Mouse (Mus musculus) adrenal gland, postnatal 14 days (tissue): ENCODE data around the gene Hist1h3i. TPM values are rescaled to one million over a fixed set of nuclear protein-coding genes. Genes with fewer than 3 reads are reported as not detected.
"Not testable (repeated sequence)": the region's sequence is repeated elsewhere in the genome, so short reads cannot be mapped to it uniquely, and the experiment has no call there.

Experiments
- DNase-seq: peaks from one replicate; pipeline ENCODE4 v3.0.0; 2021; ENCODE audit warnings: mixed read lengths
- total RNA-seq: library from RNA; stranded (reverse); gene quantifications from 2 replicates; pipeline ENCODE4 v1.2.3, GENCODE M21; 2021

Gene Hist1h3i
- total RNA-seq, 1 experiment from 2014 or later: 253 TPM

DNA sequence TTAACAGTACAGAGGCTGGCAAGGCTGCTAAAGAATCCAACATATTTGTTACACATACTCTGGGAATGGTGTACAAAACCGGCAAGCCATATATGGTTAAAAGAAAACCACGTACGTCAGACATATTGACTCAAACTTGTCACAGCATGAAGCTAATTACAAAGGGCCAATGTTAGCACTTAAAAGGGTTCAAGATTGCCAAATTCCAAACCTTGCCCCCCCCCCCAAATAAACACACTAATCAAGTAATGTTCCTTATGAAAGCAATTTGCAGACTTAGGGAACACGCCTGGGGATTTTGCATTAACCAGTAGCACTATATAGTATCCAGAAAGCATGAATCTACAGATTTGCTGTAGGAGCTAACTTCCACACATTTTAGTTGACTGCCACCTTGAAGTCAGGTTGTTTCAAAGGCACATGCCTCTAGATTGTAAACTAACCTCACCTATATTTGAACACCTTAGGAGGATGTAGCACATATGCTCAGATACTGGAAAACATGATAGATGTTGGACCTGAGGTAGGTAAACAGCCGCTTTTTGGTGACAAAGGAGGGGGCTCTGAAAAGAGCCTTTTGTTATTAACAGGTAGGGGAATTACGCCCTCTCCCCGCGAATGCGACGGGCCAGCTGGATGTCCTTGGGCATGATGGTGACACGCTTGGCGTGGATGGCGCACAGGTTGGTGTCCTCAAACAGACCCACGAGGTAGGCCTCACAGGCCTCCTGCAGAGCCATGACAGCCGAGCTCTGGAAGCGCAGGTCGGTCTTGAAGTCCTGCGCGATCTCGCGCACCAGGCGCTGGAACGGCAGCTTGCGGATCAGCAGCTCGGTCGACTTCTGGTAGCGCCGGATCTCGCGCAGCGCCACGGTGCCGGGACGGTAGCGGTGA is 562 bp downstream of the Hist1h3i start:
- DNase-seq: not testable (repeated sequence)

DNA sequence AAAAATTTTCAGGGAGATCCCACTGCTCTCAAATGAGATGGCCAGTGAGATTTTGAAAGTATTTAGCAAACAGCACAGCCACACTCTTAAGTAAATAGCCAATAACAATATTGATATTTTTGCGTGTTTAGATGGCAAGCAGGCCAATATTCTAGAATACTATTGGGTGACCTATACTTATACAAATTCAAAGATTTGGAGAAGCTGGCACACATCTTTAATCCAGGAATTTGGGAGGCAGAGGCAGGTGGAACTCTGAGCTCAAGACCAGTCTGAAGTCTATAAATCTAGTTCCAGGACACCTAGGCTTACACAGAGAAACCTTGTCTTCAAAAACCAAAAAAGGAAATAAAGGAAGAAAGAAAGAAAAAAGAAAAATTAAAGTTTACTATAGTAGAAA is 1.5 kb downstream of the Hist1h3i start:
- DNase-seq: no peak

DNA sequence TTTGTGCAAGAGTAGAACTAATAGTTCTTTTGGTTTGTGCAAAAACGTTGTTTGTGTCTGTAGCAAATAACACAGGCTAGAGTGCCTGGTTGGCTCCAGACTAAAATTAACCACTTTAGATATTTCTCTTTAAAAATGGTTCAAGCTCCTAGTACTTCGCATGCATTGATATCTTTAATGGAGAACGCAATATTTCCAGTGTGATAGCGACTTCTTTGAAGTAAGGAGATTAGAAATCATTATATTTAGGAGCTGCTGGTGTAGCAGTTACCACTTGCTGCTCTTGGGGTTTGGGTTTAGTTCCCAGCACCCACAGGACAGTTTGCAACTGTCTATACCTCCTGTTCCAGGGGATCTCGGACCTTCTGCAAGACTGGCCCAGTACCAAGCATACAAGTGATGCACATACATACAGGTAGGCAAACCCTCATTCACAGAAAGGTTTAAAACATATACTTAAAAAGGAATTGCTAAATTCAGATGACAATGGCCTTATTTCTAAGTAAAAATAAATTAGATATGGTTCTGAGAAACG is 2.1 kb downstream of the Hist1h3i start:
- no peak for DNase-seq

DNA sequence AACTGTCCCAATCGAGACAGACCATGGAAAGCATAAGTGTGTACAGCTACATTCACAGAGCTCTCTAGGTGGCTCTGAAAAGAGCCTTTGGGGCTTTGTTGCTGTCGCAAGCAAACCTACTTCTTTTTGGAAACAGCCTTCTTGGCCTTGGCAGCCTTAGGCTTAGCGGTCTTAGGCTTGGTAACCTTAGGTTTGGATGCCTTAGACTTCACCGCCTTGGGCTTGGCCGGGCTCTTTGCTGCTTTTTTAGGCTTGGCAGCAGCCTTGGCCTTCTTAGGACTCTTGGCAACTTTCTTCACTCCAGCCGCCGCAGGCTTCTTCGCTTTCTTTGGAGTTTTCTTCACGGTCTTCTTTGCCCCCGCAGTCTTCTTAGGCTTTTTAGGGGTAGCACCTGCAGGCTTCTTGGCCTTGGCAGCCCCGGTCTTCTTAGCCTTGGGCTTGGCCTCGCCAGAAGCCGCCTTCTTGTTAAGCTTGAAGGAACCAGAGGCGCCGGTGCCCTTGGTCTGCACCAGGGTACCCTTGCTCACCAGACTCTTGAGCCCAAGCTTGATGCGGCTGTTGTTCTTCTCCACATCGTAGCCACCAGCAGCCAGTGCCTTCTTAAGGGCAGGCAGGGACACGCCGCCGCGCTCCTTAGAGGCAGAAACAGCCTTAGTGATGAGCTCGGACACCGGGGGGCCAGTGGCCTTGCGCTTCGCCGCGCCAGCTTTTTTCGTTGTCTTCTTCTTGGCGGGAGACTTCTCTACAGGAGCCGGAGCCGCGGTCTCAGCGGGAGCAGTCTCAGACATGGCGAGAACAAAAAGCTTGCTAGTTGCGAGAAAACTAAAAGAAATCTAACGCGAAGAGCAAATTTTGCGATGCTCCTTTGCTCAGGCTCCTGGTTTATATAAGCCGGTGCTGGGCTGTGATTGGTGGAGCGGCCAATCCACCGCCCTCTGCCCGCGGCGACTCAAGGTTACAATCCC is 3.1 kb downstream of the Hist1h3i start, which contains the start of gene Hist1h1b:
Gene Hist1h1b (minus strand): TSS at position 859 of the 965 bp plus-strand sequence.
- DNase-seq: peak; percentile 84

DNA sequence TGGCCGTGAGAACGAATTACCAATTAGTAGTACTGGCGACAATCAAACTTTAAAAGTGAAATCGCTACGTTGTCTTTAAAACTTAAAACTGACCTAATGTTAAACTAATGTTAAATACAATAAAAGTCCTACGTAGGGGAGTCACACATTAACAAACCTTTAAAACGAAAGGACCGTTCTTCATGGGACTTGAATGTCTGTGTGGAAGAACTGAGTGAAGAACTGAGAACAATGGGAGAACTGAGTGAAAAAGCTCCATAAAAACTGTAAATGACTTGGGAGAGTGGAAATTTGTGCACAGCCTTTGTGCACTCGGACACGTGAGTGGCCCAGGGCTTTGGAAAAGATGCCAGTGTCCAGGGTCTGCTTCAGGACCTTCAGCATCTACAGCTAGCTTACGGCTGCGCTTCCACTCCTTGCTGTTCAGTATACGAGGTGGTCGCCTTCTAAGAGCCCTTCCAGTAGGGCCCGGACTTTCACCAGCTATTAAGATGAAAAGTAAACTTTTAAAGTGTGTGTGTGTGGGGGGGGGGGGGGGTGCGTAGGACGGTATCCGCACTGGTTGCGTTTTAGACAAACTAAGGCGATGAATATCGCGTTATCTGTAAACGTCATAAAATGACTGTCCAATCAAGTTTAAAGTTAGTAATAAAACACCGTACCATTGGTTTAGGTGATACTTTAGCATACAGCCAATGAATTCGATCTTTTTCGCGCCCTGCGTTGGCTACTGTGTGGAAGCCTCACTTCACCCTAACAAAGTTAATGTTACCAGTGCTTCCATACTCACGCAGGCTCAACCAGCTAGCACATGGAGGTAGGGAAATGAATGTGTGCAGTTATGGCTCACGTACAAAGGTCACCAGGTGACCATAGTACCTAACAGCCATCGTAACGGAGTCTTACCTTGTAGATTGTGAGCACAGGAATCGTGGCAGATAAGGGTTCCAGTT is 4.1 kb downstream of the Hist1h3i start:
- peak; percentile 80 for DNase-seq

DNA sequence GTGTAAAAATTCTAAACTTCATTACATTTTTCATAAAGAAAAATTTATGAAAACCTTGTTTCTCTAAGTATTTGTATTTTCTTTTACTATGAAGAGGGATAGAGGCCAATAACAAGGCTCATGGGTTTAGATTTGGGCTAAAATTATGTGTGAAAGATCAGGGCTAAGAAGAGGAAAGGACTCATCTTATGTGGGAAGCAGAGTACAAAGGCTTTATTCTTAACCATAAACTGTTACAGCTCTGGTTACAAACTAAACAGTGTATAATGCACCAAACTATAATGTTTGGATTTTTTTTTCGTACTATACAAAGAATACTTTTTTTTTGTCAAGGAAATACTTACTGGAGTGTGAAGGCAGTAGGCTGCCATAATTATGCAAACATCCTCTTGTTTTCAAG is 27.5 kb downstream of the Hist1h3i start:
- DNase-seq: no peak

DNA sequence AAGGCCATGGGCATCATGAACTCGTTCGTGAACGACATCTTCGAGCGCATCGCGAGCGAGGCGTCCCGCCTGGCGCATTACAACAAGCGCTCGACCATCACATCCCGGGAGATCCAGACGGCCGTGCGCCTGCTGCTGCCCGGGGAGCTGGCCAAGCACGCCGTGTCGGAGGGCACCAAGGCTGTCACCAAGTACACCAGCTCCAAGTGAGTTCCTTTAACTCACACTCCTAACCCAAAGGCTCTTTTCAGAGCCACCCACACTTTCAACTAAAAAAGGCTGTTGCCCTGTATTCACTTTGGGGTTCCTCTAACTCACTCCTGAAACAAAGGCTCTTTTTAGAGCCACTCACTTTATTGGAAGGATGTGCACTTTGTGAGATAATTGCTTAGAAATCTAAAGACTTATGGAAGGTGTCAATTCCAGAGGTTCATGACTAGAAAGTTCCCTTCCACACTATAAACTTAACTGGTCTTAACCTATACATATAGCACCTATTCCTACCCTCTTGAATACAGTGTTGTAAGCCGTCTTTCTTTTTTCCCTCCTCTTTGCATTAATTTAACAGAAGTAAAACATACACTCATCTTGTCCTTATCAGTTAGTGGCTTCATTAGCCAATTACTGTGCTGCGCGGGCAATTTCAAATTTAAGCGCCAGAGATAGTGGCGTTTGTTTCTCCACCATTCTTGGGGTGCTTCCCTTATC is 28.7 kb downstream of the Hist1h3i start:
- peak; percentile 59 for DNase-seq

DNA sequence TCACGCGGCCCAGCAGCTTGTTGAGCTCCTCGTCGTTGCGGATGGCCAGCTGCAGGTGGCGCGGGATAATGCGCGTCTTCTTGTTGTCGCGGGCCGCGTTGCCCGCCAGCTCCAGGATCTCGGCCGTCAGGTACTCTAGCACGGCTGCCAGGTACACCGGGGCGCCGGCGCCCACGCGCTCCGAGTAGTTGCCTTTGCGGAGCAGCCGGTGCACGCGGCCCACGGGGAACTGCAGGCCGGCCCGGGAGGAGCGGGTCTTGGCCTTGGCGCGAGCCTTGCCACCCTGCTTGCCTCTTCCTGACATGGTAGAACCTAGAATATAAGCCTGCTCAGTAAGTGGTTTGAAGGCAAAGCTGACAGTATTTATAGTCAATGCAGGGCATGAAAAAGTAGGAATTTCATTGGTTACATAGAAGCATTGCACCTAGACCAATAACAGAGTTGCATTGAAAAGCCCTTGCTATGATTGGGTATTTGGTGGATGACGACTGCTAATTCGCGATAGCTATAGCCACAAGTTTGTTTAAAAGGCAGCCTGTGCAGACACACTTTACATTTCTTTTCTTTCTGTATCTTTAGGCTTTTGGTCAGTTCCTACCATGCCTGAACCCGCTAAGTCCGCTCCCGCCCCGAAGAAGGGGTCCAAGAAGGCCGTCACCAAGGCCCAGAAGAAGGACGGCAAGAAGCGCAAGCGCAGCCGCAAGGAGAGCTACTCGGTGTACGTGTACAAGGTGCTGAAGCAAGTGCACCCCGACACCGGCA is 29.5 kb downstream of the Hist1h3i start, which contains the start of the genes Hist1h2ak and Hist1h2bn:
Gene Hist1h2ak (minus strand): TSS at position 304 of the 762 bp plus-strand sequence.
Gene Hist1h2bn (plus strand): TSS at position 600 of the 762 bp plus-strand sequence.
- peak; percentile 68 for DNase-seq

DNA sequence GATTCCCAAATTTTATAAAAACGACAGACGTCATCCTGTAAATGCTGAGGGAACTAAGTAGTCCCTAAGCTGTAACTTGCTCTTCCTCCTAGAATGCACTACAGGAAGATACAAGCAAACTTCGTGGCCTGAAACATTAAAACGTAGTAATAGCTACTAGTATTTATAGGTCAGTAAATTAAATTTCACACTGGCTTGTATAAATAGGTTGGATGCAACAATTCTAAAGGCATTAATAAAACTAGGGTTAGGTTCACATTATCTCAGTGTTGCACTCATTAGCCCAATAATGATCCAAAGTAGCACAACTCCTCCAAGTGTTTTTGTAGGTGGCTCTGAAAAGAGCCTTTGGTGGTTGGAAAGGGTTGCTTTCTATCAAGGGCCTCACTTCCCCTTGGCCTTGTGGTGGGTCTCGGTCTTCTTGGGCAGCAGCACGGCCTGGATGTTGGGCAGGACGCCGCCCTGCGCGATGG is 30.1 kb downstream of the Hist1h3i start:
- DNase-seq: no peak

DNA sequence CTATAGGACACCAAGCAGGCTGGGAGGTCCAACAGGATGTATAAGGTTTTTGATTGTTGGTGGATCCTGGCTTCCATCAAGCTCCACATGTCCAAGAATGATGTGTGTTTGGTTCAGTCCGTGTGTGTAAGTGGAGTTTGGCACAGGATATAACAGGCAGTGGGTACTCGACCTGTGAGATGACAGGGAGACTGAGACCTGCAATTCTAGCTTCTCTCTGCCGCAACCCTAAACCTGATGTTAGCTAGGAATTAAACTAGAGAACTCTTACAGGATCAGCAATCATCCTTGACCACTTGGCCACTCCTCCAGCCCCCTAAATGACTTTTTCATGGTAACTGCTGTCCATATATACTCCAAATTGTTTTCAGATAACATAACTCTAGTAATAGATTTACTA is 30.8 kb downstream of the Hist1h3i start:
- DNase-seq: no peak

DNA sequence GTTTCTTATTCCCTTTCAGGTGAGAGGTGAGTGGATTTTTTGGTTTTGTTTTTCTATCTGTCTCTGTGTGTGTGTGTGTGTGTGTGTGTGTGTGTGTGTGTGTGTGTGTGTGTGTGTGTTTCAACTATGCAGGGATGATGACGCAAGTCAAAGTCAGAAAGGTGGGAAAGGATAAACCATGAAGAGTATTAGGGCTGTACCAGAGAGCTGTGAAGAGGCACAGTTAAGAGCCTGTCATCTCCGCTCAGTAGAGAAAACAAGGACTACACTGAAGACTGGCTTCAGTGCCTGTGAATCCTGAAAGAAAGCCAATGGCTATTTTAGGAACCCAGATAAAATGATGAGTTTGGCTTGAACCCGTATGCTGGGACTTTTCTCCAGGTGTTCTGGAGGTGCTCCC is 31.3 kb downstream of the Hist1h3i start:
- no peak for DNase-seq

DNA sequence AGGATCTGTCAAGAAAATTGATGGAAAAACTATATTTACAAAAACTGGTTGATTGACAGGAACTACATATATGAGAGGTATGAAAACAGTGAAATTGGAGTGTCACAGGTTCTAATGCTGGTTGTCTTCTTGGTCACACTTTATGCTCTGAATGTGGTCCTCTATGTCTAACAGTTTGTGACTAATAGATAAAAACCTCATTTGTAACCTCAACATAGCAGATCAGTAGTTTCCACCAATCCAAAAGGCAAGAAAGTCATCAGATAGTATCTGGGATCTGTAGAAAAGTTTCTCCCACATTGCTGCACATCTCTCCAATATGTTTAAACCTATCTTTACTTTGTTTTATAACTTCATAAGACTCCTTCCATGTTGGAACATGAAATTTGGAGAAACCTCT is 31.8 kb downstream of the Hist1h3i start:
- no peak for DNase-seq

DNA sequence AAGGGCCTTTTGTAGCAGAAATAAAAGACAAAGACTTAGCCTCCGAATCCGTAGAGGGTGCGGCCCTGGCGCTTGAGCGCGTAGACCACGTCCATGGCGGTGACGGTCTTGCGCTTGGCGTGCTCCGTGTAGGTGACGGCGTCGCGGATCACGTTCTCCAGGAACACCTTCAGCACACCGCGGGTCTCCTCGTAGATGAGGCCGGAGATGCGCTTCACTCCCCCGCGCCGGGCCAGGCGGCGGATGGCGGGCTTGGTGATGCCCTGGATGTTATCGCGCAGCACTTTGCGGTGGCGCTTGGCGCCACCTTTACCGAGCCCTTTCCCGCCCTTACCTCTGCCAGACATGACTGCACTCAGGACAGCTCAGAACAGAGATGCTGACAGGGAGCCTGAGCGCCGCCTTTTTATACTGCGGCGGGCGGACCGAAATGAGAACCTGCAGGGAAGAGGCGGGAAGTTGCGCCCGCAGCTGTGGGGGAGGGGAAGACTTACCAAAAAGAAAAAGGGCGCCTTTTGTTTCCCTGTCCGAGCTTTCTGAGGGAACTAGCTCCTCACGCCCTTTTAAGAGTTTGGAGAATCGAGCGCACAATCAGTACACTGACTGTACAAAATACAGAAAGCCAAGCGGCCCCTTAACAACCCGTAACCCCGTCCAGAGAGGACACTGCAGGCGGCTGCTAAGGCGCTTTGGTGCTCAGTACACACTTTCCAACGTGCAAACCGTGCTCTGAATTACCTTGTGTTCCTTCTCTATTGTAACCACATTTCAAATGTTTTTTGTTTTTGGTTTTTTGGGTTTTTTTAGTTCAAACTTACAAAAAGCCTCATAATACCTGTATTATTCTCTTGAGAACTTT is 32.8 kb downstream of the Hist1h3i start, which contains the start of gene Hist1h4k:
Gene Hist1h4k (minus strand): TSS at position 347 of the 859 bp plus-strand sequence.
- peak; percentile 94 for DNase-seq

DNA sequence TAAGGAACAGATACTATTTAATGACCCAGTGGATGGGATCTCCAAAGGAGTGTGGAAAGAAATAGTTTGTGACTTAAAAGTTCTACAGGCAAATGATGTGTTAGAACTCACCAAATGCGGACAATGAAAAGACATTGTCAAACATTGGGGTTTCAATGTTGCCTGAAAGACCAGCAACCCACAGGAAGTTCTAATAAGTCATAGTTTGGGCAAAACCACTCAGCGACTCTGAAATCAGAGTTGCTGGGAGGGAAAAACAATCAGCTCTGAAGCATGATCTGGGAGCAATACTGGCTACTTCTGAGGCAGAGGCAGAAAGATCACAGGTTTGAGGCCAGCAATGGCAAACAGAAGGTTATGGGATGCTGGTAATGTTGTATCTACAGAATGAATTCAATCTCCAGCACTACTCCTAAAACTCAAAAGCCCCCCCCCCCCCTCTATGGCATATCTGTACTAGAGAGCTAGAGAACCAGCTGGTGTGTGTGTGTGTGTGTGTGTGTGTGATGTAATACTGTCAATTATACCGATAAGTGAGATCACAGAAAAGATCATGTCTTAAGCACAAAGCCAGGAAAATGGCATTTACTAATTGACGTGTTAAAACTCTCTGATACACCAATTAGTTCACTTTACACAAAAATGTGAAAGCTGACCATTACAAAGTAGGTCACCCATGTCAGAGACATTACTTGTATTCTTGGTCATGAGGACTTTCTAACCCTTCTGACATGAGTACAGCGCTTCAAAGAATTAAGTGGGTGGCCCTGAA is 33.6 kb downstream of the Hist1h3i start:
- DNase-seq: no peak

DNA sequence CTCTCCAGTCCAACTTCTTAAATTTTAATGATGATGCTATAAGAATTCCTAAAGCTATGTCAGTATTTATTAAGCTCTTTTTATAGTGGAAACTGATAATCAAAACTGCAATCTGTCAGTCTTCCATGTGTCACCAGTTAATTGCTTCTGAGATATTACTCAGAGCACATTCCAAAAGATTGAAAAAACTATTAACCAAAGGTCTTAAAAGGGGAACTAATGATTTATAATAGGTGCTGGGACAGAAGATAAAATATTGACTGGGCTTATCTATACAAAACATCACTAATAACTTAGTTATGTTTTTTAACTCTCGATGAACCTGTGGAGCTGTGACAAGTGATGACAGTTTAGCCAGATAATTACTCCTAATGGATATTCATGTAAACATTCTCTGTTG is 38.2 kb downstream of the Hist1h3i start:
- DNase-seq: no peak

DNA sequence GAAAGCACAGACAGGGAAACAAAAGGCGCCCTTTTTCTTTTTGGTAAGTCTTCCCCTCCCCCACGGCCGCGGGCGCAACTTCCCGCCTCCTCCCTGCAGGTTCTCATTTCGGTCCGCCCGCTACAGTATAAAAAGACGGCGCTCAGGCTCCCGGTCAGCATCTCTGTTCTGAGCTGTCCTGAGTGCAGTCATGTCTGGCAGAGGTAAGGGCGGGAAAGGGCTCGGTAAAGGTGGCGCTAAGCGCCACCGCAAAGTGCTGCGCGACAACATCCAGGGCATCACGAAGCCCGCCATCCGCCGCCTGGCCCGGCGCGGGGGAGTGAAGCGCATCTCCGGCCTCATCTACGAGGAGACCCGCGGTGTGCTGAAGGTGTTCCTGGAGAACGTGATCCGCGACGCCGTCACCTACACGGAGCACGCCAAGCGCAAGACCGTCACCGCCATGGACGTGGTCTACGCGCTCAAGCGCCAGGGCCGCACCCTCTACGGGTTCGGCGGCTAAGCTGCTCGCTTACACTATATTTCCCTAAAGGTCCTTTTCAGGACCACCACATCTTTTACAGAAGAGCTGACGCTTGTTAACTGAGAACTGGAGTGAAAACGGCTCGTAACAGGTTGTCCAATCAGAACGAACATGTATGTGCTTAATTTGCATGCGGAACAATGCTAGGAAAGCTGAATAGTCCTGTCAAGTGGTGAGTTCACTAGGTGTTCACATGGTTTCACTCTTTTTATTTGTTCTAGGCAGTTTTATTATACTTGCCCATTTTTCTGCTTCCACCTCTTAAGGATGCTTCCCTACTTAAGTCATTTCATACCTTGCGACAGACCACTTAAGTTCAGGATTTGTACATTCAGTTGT is 48.0 kb downstream of the Hist1h3i start, which contains the start of gene Hist1h4j:
Gene Hist1h4j (plus strand): TSS at position 159 of the 862 bp plus-strand sequence.
- peak; percentile 84 for DNase-seq
